Mouse (Mus musculus) lung, postnatal 0 days (tissue): ENCODE results near the gene Xrcc5. TPM values are rescaled to one million over a fixed set of nuclear protein-coding genes. Genes with fewer than 3 reads are reported as not detected.

Experiments used
- ATAC-seq: fragments of 200-750 bp; cut with Nextera tagmentation; 2 replicates; pipeline ENCODE4 v1.8.0; 2017; ENCODE audit warnings: moderate library complexity
- DNase-seq: peaks from one replicate; pipeline ENCODE4 v3.0.0-alpha.2; 2016; ENCODE audit warnings: low spot score
- H3K27ac ChIP-seq: fragments of 300-500 bp; sonication (generic); 2 replicates; pipeline ENCODE4 v1.5.1; 2014; ENCODE audit warnings: antibody characterized with exemption, mild to moderate bottlenecking, low read length, mixed read lengths
- H3K27me3 ChIP-seq: fragments of 300-500 bp; sonication (generic); replicated peaks from 2 replicates; pipeline ENCODE4 v1.6.1; 2014; ENCODE audit warnings: low read length, mixed read lengths; ENCODE audit not compliant: insufficient read depth
- H3K36me3 ChIP-seq: fragments of 300-500 bp; sonication (generic); 2 replicates; pipeline ENCODE4 v1.6.1; 2014; ENCODE audit warnings: low read length, mixed read lengths; ENCODE audit not compliant: insufficient read depth
- H3K4me1 ChIP-seq: fragments of 300-500 bp; sonication (generic); 2 replicates; pipeline ENCODE4 v1.6.1; 2014; ENCODE audit warnings: antibody characterized with exemption, low read depth, low read length, mixed read lengths; ENCODE audit not compliant: insufficient read depth
- H3K4me2 ChIP-seq: fragments of 300-500 bp; sonication (generic); replicated peaks from 2 replicates; pipeline ENCODE4 v1.6.1; 2014; ENCODE audit warnings: low read depth, mild to moderate bottlenecking, low read length, moderate library complexity, mixed read lengths
- H3K4me3 ChIP-seq: fragments of 300-500 bp; sonication (generic); 2 replicates; pipeline ENCODE4 v1.5.1; 2014; ENCODE audit warnings: low read depth, low read length
- H3K9ac ChIP-seq: fragments of 300-500 bp; sonication (generic); replicated peaks from 2 replicates; pipeline ENCODE4 v1.6.1; 2014; ENCODE audit warnings: low read depth, mild to moderate bottlenecking
- H3K9me3 ChIP-seq: fragments of 300-500 bp; sonication (generic); 2 replicates; pipeline ENCODE4 v1.6.1; 2016; ENCODE audit warnings: low read length, mixed read lengths
- CTCF ChIP-seq: IDR thresholded peaks from 2 replicates; pipeline ENCODE4 v1.5.1; 2016; ENCODE audit warnings: antibody characterized with exemption, mild to moderate bottlenecking
- EP300 ChIP-seq: IDR thresholded peaks from 2 replicates; pipeline ENCODE4 v1.6.1; 2016; ENCODE audit warnings: antibody characterized with exemption, mild to moderate bottlenecking, control low read depth
- WGBS: fragments of 180-500 bp; shearing (Covaris S2); extraction: QIAGEN DNeasy Blood & Tissue Kit; methylation state at CpG from one replicate; pipeline ENCODE4 v1.1.7; 2014; 5-methylcytosine and 5-hydroxymethylcytosine counted together
- polyA plus RNA-seq: library from polyadenylated mRNA; unstranded; fragments of >200 nt; fragmentation: Nextera tagmentation; extraction: Ambion mirVana; gene quantifications from 2 replicates; pipeline ENCODE4 v1.2.1, GENCODE M21; 2015

The Xrcc5 gene
- polyA plus RNA-seq, result 10.3 and 11.3 TPM in 2 replicates

GRCm38 (mm10) chr1:72307317-72307798 lies at the start of gene Xrcc5:
TSS of gene Xrcc5 (plus strand) at chr1:72307421.
- no peaks in the 10 kb centered on the region for H3K27me3 ChIP-seq
- TF ChIP-seq EP300 (peak; percentile 56; the same call in 1 of the 2 replicates), CTCF (no peak)
- no peaks in the 10 kb centered on the region for H3K4me1 ChIP-seq
- WGBS, result under 1% methylated on average over 21 of the region's 21 CpGs
- no peaks in the 10 kb centered on the region for H3K9me3 ChIP-seq
- DNase-seq (peak; percentile 97), ATAC-seq (peak; percentile 99)
- no peak within 1 kb of the TSS for H3K27ac ChIP-seq
- no peaks in the 10 kb centered on the region for H3K36me3 ChIP-seq
- peak within 1 kb of the TSS; percentile 52 for H3K4me3 ChIP-seq
- H3K4me2 ChIP-seq, result peak within 1 kb of the TSS; percentile 64
- H3K9ac ChIP-seq, result peak within 1 kb of the TSS; percentile 36

- H3K36me3 ChIP-seq, result no peaks in the 10 kb centered on the region
- H3K4me1 ChIP-seq, result no peaks in the 10 kb centered on the region
- no peak overlapping the region for H3K9ac ChIP-seq
- ATAC-seq (no peak), DNase-seq (no peak)
- H3K4me3 ChIP-seq, result no peak overlapping the region
- H3K4me2 ChIP-seq, result no peak overlapping the region
- WGBS, result 79% methylated on average over 3 of the region's 3 CpGs
- no peak for TF ChIP-seq EP300
- no peak for TF ChIP-seq CTCF
- no peaks in the 10 kb centered on the region for H3K9me3 ChIP-seq
- no peak overlapping the region for H3K27ac ChIP-seq
- no peaks in the 10 kb centered on the region for H3K27me3 ChIP-seq
Observed at GRCm38 (mm10) chr1:72263099-72263498, 44.1 kb upstream of the Xrcc5 start.

GRCm38 (mm10) chr1:72278085-72278484 lies 29.1 kb upstream of the Xrcc5 start:
- Histone ChIP-seq H3K9ac (no peak overlapping the region), H3K9me3 (no peaks in the 10 kb centered on the region), H3K4me3 (no peak overlapping the region), H3K4me2 (no peak overlapping the region), H3K4me1 (no peaks in the 10 kb centered on the region), H3K36me3 (no peaks in the 10 kb centered on the region), H3K27me3 (no peaks in the 10 kb centered on the region), H3K27ac (no peak overlapping the region)
- 81% methylated on average over 3 of the region's 3 CpGs for WGBS
- TF ChIP-seq CTCF (no peak), EP300 (no peak)
- DNase-seq (no peak), ATAC-seq (no peak)

GRCm38 (mm10) chr1:72282604-72283003 lies 24.6 kb upstream of the Xrcc5 start:
- 47% methylated on average over 1 of the region's 1 CpGs for whole genome bisulfite sequencing
- H3K36me3 ChIP-seq, result no peaks in the 10 kb centered on the region
- no peak for ATAC-seq
- no peak overlapping the region for H3K27ac ChIP-seq
- H3K9ac ChIP-seq, result no peak overlapping the region
- H3K4me3 ChIP-seq, result no peak overlapping the region
- H3K4me2 ChIP-seq, result no peak overlapping the region
- H3K27me3 ChIP-seq, result 0 out of 2 replicates have a peak, but pooled peaks cover 3% of the 10 kb centered on the region
- H3K9me3 ChIP-seq, result no peaks in the 10 kb centered on the region
- no peaks in the 10 kb centered on the region for H3K4me1 ChIP-seq
- no peak for TF ChIP-seq EP300
- DNase-seq, result no peak

GRCm38 (mm10) chr1:72283992-72284485 lies 23.2 kb upstream of the Xrcc5 start, which contains the start of the genes Pecr and Tmem169:
TSS of gene Pecr (minus strand) at chr1:72284314.
TSS of gene Tmem169 (plus strand) at chr1:72284369.
- H3K36me3 ChIP-seq, result no peaks in the 10 kb centered on the region
- H3K27ac ChIP-seq, result 0 out of 2 replicates have a peak within 1 kb of the TSS, but pooled peaks have one; percentile 27
- H3K4me3 ChIP-seq, result peak within 1 kb of the TSS; percentile 52

GRCm38 (mm10) chr1:72284539-72284938 lies 22.7 kb upstream of the Xrcc5 start:
- H3K4me2 ChIP-seq, result peak overlapping the region; percentile 92; the same call in 1 of the 2 replicates
- H3K4me1 ChIP-seq, result no peaks in the 10 kb centered on the region
- no peak for ATAC-seq
- H3K27me3 ChIP-seq, result 0 out of 2 replicates have a peak, but pooled peaks cover 3% of the 10 kb centered on the region
- no peaks in the 10 kb centered on the region for H3K36me3 ChIP-seq
- no peak for TF ChIP-seq EP300
- TF ChIP-seq CTCF, result no peak
- no peak overlapping the region for H3K9ac ChIP-seq
- 8% methylated on average over 5 of the region's 5 CpGs for WGBS
- no peak for DNase-seq
- no peaks in the 10 kb centered on the region for H3K9me3 ChIP-seq
- H3K4me3 ChIP-seq, result no peak overlapping the region
- no peak overlapping the region for H3K27ac ChIP-seq

More at GRCm38 (mm10) chr1:72283992-72284485, 23.2 kb upstream of the Xrcc5 start, which contains the start of the genes Pecr and Tmem169:
- H3K9ac ChIP-seq, result peak within 1 kb of the TSS; percentile 55; the same call in 1 of the 2 replicates
- no peaks in the 10 kb centered on the region for H3K9me3 ChIP-seq
- TF ChIP-seq CTCF (peak; percentile 49), EP300 (no peak)
- WGBS, result 1% methylated on average over 30 of the region's 30 CpGs
- no peaks in the 10 kb centered on the region for H3K4me1 ChIP-seq
- H3K27me3 ChIP-seq, result 0 out of 2 replicates have a peak, but pooled peaks cover 3% of the 10 kb centered on the region
- H3K4me2 ChIP-seq, result peak within 1 kb of the TSS; percentile 92
- ATAC-seq (peak; percentile 100), DNase-seq (peak; percentile 97)
